Mouse (Mus musculus): ENCODE data around the gene Flnb. TPM values are rescaled to one million over a fixed set of nuclear protein-coding genes. Genes with fewer than 3 reads are reported as not detected.
A peak's percentile ranks its signal among the peaks of the same experiment; 100 is the strongest.

Flnb gene
- polyA plus RNA-seq (2015; fragmentation: Nextera tagmentation; extraction: Ambion mirVana), result 15.2 and 16.0 TPM in 2 replicates

GRCm38 (mm10) chr14:7817770-7818462 is at the start of gene Flnb:
Flnb (plus strand) TSS chr14:7817957.
- 0% methylated on average over 49 of the region's 49 CpGs for WGBS

GRCm38 (mm10) chr14:7773714-7774389 is 43.9 kb upstream of the Flnb start:
- H3K9ac ChIP-seq (ENCODE audit: low read length), result peak overlapping the region; percentile 74
- no peaks in the 10 kb centered on the region for H3K9me3 ChIP-seq (ENCODE audit: control insufficient read depth, low read length)
- no peaks in the 10 kb centered on the region for H3K27me3 ChIP-seq (ENCODE audit: control insufficient read depth, insufficient read depth, low read depth, low read length)
- 25% methylated on average over 24 of the region's 24 CpGs for WGBS
- peak overlapping the region; percentile 73 for H3K27ac ChIP-seq (ENCODE audit: low read length)
- H3K4me2 ChIP-seq (ENCODE audit: low read depth, low read length), result peak overlapping the region; percentile 61
- peak overlapping the region; percentile 66 for H3K4me3 ChIP-seq (ENCODE audit: low read length)
- no peaks in the 10 kb centered on the region; the same call in none of the 2 replicates for H3K4me1 ChIP-seq (replicated peaks; ENCODE audit: control insufficient read depth, insufficient read depth, low read length)
- ATAC-seq (ENCODE audit: low read depth), result peak; percentile 80
- H3K36me3 ChIP-seq (ENCODE audit: control insufficient read depth, insufficient read depth, low read length), result no peaks in the 10 kb centered on the region

More at GRCm38 (mm10) chr14:7817770-7818462, at the start of gene Flnb:
- peak; percentile 96 for ATAC-seq (ENCODE audit: low read depth)
- Histone ChIP-seq H3K9me3 (ENCODE audit: control insufficient read depth, low read length) (no peaks in the 10 kb centered on the region), H3K4me1 (replicated peaks; ENCODE audit: control insufficient read depth, insufficient read depth, low read length) (peaks cover 17% of the 10 kb centered on the region), H3K4me2 (ENCODE audit: low read depth, low read length) (peak within 1 kb of the TSS; percentile 72), H3K36me3 (ENCODE audit: control insufficient read depth, insufficient read depth, low read length) (no peaks in the 10 kb centered on the region), H3K9ac (ENCODE audit: low read length) (peak within 1 kb of the TSS; percentile 75), H3K4me3 (ENCODE audit: low read length) (peak within 1 kb of the TSS; percentile 62), H3K27ac (ENCODE audit: low read length) (peak within 1 kb of the TSS; percentile 40), H3K27me3 (ENCODE audit: control insufficient read depth, insufficient read depth, low read depth, low read length) (no peaks in the 10 kb centered on the region)

- Histone ChIP-seq H3K9ac (ENCODE audit: low read length) (no peak overlapping the region), H3K9me3 (ENCODE audit: control insufficient read depth, low read length) (no peaks in the 10 kb centered on the region), H3K4me1 (replicated peaks; ENCODE audit: control insufficient read depth, insufficient read depth, low read length) (no peaks in the 10 kb centered on the region), H3K4me2 (ENCODE audit: low read depth, low read length) (no peak overlapping the region), H3K27me3 (ENCODE audit: control insufficient read depth, insufficient read depth, low read depth, low read length) (no peaks in the 10 kb centered on the region), H3K36me3 (ENCODE audit: control insufficient read depth, insufficient read depth, low read length) (no peaks in the 10 kb centered on the region), H3K27ac (ENCODE audit: low read length) (no peak overlapping the region), H3K4me3 (ENCODE audit: low read length) (no peak overlapping the region)
- WGBS, result 35% methylated on average over 13 of the region's 13 CpGs
- ATAC-seq (ENCODE audit: low read depth), result no peak
Measured at GRCm38 (mm10) chr14:7786073-7786472, 31.7 kb upstream of the Flnb start.

GRCm38 (mm10) chr14:7789266-7790030 is 28.3 kb upstream of the Flnb start:
- Histone ChIP-seq H3K4me2 (ENCODE audit: low read depth, low read length) (no peak overlapping the region), H3K9me3 (ENCODE audit: control insufficient read depth, low read length) (no peaks in the 10 kb centered on the region), H3K36me3 (ENCODE audit: control insufficient read depth, insufficient read depth, low read length) (no peaks in the 10 kb centered on the region), H3K9ac (ENCODE audit: low read length) (no peak overlapping the region), H3K27ac (ENCODE audit: low read length) (no peak overlapping the region), H3K27me3 (ENCODE audit: control insufficient read depth, insufficient read depth, low read depth, low read length) (no peaks in the 10 kb centered on the region), H3K4me1 (replicated peaks; ENCODE audit: control insufficient read depth, insufficient read depth, low read length) (no peaks in the 10 kb centered on the region), H3K4me3 (ENCODE audit: low read length) (no peak overlapping the region)
- WGBS, result 68% methylated on average over 7 of the region's 7 CpGs
- ATAC-seq (ENCODE audit: low read depth), result no peak

- Histone ChIP-seq H3K27ac (ENCODE audit: low read length) (peak overlapping the region; percentile 34), H3K27me3 (ENCODE audit: control insufficient read depth, insufficient read depth, low read depth, low read length) (no peaks in the 10 kb centered on the region), H3K9me3 (ENCODE audit: control insufficient read depth, low read length) (no peaks in the 10 kb centered on the region), H3K4me1 (replicated peaks; ENCODE audit: control insufficient read depth, insufficient read depth, low read length) (no peaks in the 10 kb centered on the region), H3K9ac (ENCODE audit: low read length) (no peak overlapping the region; the same call in 1 of the 2 replicates), H3K4me2 (ENCODE audit: low read depth, low read length) (peak overlapping the region; percentile 58), H3K36me3 (ENCODE audit: control insufficient read depth, insufficient read depth, low read length) (no peaks in the 10 kb centered on the region), H3K4me3 (ENCODE audit: low read length) (peak overlapping the region; percentile 41)
- 13% methylated on average over 19 of the region's 19 CpGs for WGBS
- no peak for ATAC-seq (ENCODE audit: low read depth)
Measured at GRCm38 (mm10) chr14:7791061-7791531, 26.7 kb upstream of the Flnb start.

- WGBS, result under 1% methylated on average over 30 of the region's 30 CpGs
- Histone ChIP-seq H3K4me2 (ENCODE audit: low read depth, low read length) (peak within 1 kb of the TSS; percentile 58), H3K27ac (ENCODE audit: low read length) (peak within 1 kb of the TSS; percentile 34), H3K36me3 (ENCODE audit: control insufficient read depth, insufficient read depth, low read length) (no peaks in the 10 kb centered on the region), H3K9ac (ENCODE audit: low read length) (no peak within 1 kb of the TSS; the same call in 1 of the 2 replicates), H3K4me3 (ENCODE audit: low read length) (peak within 1 kb of the TSS; percentile 41), H3K4me1 (replicated peaks; ENCODE audit: control insufficient read depth, insufficient read depth, low read length) (no peaks in the 10 kb centered on the region), H3K9me3 (ENCODE audit: control insufficient read depth, low read length) (no peaks in the 10 kb centered on the region), H3K27me3 (ENCODE audit: control insufficient read depth, insufficient read depth, low read depth, low read length) (no peaks in the 10 kb centered on the region)
- ATAC-seq (ENCODE audit: low read depth), result peak; percentile 94
Measured at GRCm38 (mm10) chr14:7791532-7792159, 26.1 kb upstream of the Flnb start, which contains the start of gene Gm26661. Gm26661 (plus strand) TSS chr14:7791587.

- no peaks in the 10 kb centered on the region for H3K27me3 ChIP-seq (ENCODE audit: control insufficient read depth, insufficient read depth, low read depth, low read length)
- H3K36me3 ChIP-seq (ENCODE audit: control insufficient read depth, insufficient read depth, low read length), result no peaks in the 10 kb centered on the region
- H3K9me3 ChIP-seq (ENCODE audit: control insufficient read depth, low read length), result no peaks in the 10 kb centered on the region; the same call in 1 of the 2 replicates
- H3K4me3 ChIP-seq (ENCODE audit: low read length), result no peak overlapping the region
- H3K4me2 ChIP-seq (ENCODE audit: low read depth, low read length), result no peak overlapping the region
- H3K27ac ChIP-seq (ENCODE audit: low read length), result no peak overlapping the region
- H3K4me1 ChIP-seq (replicated peaks; ENCODE audit: control insufficient read depth, insufficient read depth, low read length), result no peaks in the 10 kb centered on the region
- H3K9ac ChIP-seq (ENCODE audit: low read length), result no peak overlapping the region
- 79% methylated on average over 4 of the region's 4 CpGs for WGBS
- ATAC-seq (ENCODE audit: low read depth), result no peak
Measured at GRCm38 (mm10) chr14:7795961-7796360, 21.8 kb upstream of the Flnb start.

- H3K9me3 ChIP-seq (ENCODE audit: control insufficient read depth, low read length), result no peaks in the 10 kb centered on the region; the same call in 1 of the 2 replicates
- no peak overlapping the region for H3K4me3 ChIP-seq (ENCODE audit: low read length)
- no peak overlapping the region for H3K9ac ChIP-seq (ENCODE audit: low read length)
- H3K27ac ChIP-seq (ENCODE audit: low read length), result no peak overlapping the region
- H3K4me2 ChIP-seq (ENCODE audit: low read depth, low read length), result no peak overlapping the region
- ATAC-seq (ENCODE audit: low read depth), result no peak
- no peaks in the 10 kb centered on the region for H3K36me3 ChIP-seq (ENCODE audit: control insufficient read depth, insufficient read depth, low read length)
- no peaks in the 10 kb centered on the region for H3K27me3 ChIP-seq (ENCODE audit: control insufficient read depth, insufficient read depth, low read depth, low read length)
- H3K4me1 ChIP-seq (replicated peaks; ENCODE audit: control insufficient read depth, insufficient read depth, low read length), result no peaks in the 10 kb centered on the region
Measured at GRCm38 (mm10) chr14:7800611-7801010, 17.1 kb upstream of the Flnb start.

Measured in lung, embryonic 16.5 days (tissue).